Mouse (Mus musculus) heart, postnatal 4 days (tissue): Measurements from ENCODE around the gene Dab1. TPM values are rescaled to one million over a fixed set of nuclear protein-coding genes. Genes with fewer than 3 reads are reported as not detected.

Experiments used
- DNase-seq: peaks from one replicate; pipeline ENCODE4 v3.0.0; 2021
- total RNA-seq, 2 experiments: library from RNA; stranded (reverse); gene quantifications; 2 replicates each; pipeline ENCODE4 v1.2.3; 2021

Dab1 gene
- total RNA-seq, 2 experiments from 2014 or later, result 0.29 to 0.67 TPM

DNA sequence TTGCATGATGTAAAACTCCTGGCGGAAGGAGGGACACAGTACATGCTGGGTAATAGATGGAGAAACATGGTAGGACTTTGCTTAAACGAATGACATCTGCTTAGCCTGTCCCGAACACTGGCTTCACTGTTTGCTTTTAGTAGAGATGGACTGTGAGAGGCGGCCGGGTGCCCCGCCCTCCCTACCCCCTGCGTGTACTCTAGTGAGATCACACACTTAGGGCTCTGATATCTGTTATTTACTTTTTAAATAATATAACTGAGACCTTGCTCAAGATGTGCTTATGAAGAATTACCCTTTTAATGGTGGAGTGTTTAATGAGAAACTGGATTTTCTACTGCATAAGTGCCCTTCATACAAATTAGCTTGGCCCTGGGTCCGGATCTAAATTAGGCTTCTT, 983.6 kb downstream of the Dab1 start:
- no peak for DNase-seq

DNA sequence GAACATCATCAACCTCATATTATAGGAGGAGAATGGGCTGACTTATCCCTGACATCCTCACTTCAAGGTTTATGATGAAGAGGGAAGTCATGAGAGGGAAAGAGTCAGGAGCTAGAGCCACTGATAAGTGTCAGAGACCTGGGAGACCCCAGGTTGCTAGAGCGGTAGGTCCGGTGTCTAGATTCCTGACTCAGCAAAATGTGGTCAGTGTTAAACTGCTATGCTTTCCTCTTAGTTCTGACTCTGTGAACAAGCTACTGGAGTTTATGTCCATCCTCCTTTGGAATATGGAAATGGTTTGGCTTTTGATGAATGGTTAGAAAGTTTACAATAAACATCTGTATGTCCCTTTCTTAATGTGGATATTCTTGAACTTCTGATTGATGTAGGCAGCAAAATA, 985.1 kb downstream of the Dab1 start:
- no peak for DNase-seq

DNA sequence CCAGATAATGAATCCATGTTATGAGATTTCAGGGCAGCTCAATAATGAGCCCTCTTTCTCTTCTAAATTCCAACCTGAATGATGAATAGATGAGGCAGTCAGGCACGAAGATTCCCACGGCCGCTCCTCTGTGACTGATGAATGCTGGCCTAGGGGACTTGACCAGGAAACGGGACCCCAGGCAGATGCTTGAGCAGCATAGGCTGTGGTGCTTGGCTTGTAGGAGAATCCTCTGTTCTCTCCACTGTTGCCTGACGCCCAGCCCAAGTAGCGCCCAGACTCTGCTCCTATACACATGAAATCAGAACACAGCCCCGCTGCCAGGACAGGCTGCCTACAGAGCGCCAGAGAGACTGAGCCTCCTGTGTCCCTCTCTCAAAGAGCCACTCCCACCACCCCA, 987.7 kb downstream of the Dab1 start:
- no peak for DNase-seq

DNA sequence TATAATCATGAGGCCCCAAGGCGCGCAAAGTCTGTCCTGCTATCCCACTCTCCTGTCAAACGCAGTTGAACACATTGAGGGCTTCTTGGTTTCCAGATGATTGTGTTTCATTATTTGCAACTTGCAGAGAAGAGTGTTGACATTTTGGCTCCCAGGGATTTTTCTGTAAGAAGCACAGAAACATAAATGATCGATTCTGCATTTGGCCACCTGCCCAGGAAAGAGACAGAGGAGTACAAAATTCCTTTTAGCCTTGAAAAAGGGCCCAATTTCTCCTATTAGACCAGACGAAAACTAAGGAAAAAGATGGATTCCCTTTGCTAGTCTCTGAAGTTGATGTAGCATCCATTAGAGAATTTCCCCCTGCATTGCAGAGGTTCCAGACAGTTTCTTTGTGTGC, 988.5 kb downstream of the Dab1 start:
- no peak for DNase-seq

DNA sequence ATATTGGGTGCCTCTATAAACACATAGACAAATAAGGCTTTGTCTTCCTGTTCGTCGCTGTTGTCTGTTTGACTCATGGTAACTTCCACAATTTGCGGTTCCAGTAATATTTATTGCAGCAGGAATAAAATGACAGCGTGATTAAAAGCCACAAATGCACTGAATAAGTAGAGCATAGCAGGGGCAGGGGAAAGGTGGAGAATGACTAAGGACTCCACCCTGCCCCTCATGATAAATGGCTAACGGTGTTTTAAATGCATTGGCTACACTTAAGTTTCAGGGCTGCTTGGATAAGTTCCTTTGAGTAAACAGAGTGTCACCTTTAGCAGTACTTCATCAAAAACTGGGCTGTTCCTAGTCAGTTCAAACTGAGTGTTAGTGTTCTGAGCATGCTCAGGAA, 1000.3 kb downstream of the Dab1 start:
- DNase-seq, result no peak

DNA sequence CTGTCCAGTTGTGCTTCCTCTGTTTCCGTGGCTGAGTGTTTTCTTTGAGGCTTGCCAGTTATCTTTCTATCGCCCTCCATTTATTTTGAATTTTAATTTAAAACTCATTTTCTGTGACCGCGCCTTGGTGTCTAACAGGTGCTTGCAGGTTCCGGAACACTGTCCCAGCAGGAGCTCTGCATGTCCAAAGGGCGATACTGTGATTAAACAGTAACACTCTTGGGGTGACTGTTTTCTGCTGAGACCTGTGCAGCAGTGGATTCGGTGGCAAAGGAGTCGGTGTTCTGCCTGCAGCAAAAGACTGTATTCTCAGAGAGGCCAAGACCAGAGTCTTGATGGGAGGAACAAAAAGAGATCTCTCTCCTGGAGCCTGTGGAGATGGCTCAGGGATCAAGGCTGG, 1006.2 kb downstream of the Dab1 start:
- DNase-seq, result no peak

DNA sequence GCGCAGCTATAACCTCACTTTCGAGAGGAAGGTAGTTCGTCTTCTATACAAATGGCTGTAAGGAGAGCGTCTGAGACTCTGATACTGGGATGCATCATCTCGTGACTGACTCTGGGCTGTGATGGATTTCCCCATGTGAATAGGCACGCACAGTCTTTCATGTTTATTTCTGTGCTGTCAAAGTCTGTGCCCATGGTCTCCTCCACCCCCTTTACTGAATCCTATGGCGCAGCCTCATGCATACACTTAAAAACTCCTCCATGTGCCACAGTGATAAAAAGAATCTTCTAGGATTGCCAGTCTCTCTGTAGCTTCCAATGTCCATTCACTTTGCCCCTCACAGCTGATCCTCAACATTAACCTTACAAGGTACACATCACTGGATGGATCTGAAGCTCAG, 1009.5 kb downstream of the Dab1 start:
- no peak for DNase-seq

DNA sequence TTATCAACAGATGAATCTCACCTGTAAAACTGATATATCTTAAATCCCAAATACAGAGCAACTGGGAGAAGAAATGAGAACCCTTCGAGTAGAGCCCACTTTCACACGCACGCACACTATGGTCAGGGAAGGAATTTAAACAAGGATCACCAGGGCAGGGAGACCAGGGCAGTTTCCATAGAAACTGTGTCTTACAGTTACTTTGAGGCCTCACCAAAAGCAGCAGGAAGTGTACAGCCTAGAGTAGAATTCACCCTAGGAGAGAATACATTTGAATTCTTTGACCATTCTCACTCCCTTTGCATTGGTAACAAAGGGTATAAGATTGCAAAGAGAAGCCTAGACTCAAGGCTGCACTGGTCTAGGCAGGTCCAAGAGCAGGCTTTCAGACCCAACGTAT, 1017.9 kb downstream of the Dab1 start:
- DNase-seq, result no peak

DNA sequence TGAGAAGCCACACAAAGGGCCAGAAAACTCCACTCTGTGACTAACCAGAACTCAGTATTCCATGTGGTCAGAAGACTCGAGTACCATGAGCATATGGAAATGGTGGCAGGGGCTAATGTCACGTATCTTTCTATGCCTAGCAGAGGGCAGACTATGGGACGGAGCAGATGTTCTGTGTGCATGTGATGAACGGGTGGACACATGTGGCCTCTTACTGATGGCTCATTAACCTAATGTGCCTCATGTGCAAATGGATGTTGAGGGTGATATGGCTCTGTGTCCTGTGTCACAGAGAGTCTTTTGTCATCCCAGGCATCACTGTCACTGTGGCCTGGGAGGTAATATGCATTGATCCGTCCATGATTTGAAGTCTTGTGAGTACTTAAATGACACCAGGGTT, 1021.5 kb downstream of the Dab1 start:
- DNase-seq, result no peak

DNA sequence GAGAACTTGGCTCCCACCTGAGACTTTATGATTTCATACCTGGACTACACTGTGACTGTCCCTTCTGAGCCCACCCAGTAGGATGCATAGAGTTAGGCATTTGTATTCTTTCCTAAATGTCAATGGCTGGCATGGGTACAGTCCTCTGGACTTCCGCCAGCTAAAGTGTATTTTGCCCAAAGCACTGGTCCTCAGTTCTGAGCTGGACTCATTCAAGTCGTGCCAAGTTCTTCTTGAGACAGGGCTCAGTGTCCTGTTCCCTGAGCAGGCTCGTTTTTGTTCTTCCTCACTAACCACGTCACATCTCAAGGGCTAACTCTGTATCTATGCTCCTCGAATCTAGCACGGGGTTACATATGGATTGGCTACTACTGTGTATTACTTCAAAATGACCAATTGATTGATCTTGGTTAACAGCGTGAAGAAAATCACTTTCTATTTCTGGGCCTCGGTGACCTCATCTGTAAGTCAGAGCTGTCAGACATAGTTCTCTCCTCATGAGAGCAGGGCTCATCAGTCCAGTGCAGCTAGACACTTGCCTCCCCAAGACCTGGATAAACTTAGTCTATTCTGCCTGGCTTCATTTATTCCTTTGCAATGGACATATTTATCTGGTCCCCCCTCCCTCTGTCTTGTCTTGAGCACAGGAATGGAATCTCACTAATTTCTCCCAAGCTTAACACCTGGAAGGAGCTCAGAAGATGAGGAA, 1023.8 kb downstream of the Dab1 start:
- no peak for DNase-seq

DNA sequence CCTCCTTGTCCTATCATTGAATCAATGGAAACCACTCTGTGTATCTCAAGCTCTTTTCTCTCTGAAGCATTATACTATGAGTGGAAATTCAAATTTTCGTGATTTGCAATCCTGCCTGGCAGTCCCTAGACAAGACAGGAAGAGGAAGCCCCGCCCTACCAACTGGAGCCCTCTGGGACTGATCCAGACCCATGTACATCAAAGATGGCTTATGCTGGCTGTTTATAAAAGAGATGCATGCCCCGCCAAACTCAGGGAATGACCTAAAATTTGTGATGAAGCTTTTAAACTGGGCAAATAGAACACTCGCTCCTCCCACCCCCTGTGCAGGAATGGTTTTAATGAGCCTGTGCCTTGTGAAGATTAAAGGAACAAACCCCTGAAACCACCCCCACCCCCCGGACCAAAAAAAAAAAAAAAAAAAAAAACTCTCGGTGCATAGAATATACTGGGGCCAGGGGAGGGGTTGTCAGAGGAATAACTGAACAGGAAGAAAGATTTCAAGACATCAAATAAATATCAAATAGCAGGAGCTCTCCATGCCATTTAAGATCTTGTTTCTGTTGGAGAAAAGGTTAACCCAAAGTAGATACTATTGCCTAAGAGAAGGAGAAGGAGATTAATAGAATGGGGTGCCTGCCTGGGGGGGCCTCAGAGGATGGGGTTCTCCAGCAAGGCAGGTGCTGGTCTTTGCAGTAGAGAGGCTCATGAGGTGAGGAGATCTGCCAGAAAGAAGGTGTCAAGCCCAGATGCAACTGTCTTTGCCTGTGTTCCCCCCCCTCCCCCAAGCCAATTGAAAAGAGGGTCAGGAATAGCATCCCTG, 1024.6 kb downstream of the Dab1 start:
- no peak for DNase-seq

DNA sequence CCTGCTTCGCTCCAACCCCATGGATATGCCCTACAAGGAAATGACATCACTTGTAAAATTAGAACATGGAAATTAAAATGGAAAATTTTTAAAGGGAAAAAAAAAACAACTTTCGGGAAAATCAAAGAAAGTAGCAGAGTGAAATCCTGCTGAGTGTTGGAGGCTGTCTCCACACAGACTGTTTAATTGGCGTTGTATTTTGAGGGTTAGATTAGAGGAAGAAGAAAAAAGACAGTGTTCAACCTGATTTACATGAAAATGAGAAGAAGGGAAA, 1025.1 kb downstream of the Dab1 start:
- DNase-seq, result no peak

DNA sequence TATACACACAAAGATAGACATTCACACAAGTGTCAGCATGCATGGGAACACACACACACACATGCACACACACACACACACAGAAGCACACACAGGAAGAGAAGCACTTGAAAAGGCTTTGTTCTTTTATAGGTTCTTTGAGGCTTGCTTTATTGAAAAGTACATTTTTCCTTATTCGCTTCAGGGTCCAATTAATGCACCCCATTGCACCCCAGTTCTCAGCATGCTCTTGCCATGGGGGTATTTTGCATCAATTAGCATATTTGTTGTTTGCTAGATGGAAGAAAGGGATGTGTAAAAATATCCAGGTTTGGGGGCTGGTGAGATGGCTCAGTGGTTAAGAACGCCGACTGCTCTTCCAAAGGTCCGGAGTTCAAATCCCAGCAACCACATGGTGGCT, 1025.7 kb downstream of the Dab1 start:
- no peak for DNase-seq

DNA sequence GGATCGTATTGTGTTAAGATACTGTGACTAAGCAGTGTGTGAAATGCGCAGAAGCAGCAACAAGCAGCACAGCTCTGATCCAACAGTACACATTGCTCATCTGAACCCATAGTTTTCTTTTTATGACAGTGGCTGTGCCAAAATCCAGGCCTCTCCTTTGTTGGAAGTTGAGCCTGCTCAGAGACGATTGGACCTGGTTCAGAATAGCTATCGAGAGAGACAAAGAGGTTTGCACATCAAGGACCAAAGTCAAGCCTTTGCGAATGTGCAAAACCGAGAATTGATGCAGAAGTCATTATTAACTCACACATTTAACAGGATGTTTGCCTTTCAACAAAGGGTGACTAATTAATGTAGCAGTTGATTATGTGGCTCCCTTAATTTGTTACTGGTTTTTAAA, 1032.6 kb downstream of the Dab1 start:
- DNase-seq, result no peak

DNA sequence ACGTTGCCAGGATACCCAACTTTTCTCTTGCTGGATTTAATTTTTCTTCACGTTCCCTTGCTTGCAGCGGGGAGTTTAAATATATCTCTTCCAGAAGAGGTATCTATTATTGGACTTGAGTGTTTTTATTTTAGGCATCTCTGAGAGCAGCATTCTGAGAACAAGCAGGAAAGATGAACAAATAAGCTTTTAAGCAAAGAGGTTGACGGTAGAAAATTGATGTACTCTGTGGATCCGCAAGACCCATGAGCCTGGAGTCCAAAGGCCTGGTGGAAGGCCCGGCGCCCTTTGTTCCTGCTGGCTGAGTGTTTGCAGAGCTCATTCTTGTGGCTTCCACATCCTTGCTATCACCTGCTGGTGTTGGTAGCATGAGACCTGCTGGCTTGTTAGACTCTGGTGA, 1037.6 kb downstream of the Dab1 start:
- DNase-seq, result no peak

DNA sequence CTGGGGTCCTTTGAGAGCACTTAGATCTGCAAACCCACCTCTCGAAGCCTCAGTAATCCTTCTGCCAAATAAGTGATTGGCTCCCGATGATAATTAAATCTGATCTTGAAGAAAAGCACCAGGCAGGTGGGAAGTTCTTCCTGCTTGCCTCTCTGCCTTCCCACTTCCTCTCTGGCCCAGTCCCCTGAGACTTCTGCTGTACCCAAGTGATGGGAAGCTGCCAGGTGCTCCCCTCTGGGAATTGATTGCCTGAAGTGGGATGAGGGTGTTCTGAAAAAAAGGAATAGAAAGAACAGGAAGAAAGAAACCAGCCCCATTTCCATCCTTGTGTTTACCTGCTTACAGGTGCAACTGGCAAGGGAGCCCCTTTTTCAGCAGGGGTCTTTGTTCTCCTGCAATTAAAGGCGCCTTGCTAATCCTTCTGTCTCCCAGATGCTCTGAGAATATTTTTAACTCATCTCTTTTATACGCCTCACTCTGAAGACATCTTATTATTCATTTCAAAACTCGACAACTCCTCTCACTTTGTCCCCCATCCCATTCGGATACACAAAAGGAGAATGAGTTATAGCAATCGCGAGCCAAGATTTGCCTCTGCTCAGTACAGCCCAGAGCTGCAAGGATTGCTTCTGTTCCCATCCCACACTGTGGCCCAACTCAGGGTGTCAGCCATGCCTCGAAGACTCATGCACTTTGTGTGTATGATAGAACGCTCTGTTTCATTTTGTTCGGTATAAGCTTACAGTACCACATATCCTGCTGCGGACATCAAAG, 1043.9 kb downstream of the Dab1 start:
- no peak for DNase-seq

DNA sequence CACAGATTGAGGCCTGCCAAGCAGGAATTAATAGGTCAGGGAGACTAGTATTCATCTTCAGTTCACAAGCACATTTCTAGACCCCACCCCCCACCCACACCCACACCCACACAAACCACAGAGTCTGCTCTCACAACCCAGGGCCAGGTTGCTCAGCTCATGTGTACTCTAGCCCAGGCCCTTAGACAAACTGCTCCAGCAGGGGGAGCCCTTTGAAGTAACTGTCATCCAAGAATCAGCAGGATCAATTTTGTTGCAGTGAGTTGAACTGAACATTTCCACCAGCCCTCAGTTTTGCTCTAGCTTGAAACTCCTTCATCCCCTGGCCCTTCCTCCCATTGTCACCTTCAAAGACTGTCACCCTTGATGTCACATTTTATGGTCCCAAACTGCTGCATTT, 1046.4 kb downstream of the Dab1 start:
- peak; percentile 67 for DNase-seq

DNA sequence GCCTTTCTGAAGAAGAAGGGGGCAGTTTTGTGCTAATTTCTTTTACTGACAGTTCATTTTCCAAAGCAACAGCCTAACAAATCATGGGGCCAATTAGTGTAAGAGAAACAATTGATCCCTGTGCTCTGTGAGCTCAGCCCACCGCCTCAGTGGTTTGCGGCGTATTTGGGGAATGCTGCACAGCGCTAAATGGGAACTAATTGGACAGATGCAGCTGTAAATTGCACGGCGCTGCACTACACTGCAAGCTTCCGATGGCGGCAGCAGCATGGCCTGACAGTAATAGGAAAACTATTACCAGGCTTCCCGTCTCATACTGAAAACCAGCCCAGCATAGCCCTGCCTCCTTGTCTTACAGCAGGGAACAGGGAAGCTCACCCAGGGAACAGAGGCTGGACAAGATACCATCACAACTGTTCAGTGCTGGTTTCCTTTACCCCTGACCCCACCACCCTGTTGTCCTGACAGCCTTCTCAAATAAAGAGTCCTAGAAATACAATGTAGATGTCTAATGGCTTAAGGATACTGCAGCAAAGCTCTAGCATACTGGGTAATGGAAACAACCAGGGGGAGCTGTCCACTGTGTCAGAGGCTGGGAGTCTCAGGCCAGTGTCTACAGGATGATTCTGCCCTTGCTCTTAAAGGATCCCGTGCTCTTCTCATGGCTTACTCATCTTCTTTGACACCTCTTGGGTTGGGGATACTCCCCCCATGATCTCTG, 1047.8 kb downstream of the Dab1 start:
- DNase-seq, result no peak

DNA sequence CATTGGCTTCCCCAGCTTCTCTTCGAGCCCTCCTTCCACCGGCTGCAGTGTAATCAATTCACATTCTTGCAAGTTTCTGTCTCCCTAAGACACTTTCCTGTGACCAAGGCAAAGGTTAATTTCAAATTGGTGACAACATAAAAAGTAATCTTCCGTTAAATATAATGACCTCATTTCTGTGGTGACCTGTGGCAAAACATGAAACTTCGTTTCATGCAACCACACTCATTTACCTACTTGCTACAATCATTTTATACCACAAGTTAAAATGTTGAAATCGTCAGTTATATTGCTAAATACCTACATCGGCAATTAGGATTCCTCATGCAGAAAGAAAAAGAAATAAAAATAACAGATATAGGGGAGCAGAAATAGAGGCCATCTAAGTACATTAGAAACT, 1048.9 kb downstream of the Dab1 start:
- DNase-seq, result no peak

DNA sequence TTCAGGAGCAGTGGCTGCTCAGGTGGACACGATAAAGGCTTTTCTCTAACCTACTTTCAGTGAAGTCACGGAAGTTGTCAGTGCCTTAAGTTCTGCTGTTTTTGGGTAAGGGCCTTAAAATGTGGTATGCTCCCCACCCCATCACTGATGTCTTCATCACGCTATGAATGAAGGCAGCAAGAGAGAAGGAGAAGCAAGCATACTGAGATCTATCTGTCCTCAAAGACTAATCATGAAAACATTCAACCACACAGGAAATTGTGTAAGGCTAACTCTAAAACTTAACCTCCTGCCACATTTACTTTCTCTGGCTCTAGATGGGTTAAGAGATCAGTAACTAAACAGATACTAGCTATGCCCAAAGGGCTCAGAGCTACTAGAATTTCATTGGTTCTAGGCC, 1050.2 kb downstream of the Dab1 start:
- DNase-seq, result no peak

DNA sequence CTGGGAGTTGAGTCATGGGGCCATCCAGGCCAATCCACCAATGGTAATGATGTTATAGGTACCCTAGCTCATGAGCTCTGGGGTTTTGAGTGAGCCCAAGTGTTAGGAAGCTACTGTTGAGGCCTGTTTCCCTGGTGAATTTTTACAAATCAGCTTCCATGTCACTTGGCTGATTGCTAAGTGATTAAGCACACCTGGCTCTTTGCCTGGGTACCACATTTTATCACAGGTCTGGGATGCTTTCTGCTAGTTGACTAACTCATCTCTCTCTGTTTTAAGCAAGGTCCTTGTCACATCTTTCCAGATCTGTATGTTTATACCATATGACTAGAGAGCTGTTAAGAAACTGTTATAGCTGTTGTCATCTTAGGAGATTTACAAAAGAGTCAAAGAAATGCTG, 1051.6 kb downstream of the Dab1 start:
- DNase-seq, result no peak

DNA sequence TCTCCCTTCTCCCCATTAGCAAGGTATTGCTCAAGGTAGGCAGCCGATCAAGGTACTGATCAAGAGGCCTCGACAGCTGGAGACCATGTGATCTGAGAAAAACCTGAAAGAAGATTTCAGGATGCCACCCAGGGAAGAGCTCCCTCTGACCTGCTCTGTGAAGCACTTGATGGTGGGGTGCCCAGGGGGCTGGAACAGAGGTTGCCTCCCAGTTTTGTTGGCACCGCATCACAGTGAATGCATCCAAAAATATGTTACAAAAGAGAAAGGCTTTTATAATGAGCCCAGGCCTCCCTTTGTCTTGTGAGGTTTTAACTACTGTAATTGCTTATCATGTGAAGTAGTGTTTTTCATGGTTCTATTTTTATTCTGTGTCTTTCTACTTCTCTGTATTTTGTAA, 1054.2 kb downstream of the Dab1 start:
- no peak for DNase-seq

DNA sequence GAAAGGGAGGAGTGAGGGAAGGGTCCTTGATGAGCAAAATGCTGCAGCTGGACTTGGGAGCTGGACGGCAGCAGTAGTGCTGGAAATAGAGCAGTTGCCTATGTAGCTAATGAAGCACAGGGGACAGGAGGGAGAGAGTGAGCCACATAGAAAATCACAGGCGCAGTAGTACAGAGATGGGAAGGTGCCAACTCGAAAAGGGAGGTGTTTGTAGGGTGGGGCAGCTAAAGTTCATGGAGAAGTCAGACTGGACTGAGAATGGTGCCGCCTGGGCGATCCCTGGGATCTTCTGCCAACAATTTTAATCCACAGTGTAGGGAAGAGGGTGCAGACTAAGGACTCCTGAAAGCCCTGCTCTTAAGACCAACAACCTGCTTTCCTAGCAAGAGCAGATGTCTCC, 1055.5 kb downstream of the Dab1 start:
- no peak for DNase-seq
